Mouse (Mus musculus) thymus, postnatal 36 days (tissue): ENCODE results near the gene Cenpn.
A peak's percentile ranks its signal among the peaks of the same experiment; 100 is the strongest.

ENCODE experiments used
- DNase-seq, 2 experiments: peaks; one replicate each; pipeline ENCODE4 v3.0.0; 2022; ENCODE audit warnings: mixed read lengths in 2 of 2

Gene Cenpn

GRCm38 (mm10) chr8:116943161-116943554, 21.6 kb downstream of the Cenpn start, which contains the start of gene Atmin:
Gene Atmin, plus strand, starts transcription at chr8:116943393.
- peak; percentile 83 for DNase-seq

- peak; percentile 40 to 51 for DNase-seq
These were observed 22.2 kb downstream of the Cenpn start for GRCm38 (mm10) chr8:116943555-116944384.

DNA sequence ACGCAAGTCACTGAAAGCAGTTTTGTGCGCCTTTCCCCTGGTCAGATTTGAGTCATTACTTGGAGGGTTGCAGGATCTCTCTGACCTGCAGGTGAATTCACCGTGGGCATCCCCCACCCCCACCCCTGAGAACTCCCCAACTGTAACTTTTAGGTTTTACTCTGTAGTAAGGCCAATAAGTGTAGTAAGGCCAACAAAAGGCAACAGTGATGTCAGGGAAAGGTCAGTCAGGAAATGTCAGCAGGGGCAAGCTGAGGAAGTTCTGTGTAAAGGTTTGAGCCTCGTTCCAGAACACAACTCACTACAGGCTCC, 22.8 kb downstream of the Cenpn start:
- DNase-seq, result no peak

- DNase-seq, result no peak
These were observed 23.8 kb downstream of the Cenpn start for GRCm38 (mm10) chr8:116945169-116945910.

DNA sequence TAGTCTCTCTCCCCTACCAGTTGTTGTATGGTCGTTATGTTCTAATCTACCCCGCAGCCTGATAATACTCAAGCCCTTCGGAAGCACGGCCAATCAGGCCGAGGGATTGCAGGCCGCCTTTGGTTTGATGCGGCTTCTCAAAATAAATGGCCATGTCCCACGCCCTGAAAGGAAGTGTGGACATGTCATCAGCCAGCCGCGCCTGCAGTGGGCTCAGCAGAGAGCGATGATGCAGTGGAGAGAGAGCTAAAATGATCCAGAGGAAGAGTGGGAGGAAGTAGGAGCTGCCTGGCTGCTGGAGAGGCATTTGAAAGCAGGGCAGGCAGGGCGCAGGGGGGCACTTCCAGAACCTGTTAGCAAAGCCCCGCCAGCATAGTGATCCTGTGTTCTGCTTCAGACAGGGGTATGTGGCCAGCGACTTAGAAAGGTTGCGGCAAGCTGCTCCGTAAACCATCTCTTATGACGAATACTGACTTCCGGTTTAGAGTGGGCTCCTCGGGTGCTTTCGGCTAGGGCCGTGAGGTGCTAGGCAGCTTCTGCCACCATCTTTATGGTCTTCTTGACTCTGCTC, 24.8 kb downstream of the Cenpn start:
- DNase-seq, result peak; percentile 13 to 16

- DNase-seq, result no peak
These were observed 25.3 kb downstream of the Cenpn start for GRCm38 (mm10) chr8:116946851-116947250.

DNA sequence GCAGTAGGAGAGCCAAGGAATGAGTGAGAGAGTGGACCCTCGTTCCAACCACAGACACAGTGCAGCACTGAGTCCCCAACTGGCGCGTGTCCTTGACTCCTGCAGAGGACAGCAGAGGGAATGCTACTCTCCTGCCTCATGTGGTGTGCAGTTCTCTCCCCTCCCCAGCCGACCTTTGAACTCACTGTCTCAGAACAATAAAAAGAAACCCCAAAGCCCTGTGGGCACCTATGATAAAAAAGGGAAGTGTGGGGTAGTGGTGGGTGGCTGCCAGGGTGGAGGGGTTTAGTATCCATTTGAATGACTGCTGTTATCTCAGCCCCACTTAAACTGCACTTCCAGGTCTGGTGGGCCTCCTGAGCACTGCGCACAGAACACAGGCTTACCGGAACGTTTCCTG, 26.1 kb downstream of the Cenpn start:
- no peak for DNase-seq

- DNase-seq, result no peak
These were observed 29.8 kb downstream of the Cenpn start for GRCm38 (mm10) chr8:116951369-116951768.

GRCm38 (mm10) chr8:116951778-116952177, 30.2 kb downstream of the Cenpn start:
- DNase-seq, result no peak

GRCm38 (mm10) chr8:116952428-116952827, 30.9 kb downstream of the Cenpn start:
- DNase-seq, result peak; percentile 71 to 83

- no peak for DNase-seq
These were observed 32.9 kb downstream of the Cenpn start for GRCm38 (mm10) chr8:116954415-116954814.

- DNase-seq, result no peak
These were observed 48.0 kb downstream of the Cenpn start for GRCm38 (mm10) chr8:116969531-116969930.

DNA sequence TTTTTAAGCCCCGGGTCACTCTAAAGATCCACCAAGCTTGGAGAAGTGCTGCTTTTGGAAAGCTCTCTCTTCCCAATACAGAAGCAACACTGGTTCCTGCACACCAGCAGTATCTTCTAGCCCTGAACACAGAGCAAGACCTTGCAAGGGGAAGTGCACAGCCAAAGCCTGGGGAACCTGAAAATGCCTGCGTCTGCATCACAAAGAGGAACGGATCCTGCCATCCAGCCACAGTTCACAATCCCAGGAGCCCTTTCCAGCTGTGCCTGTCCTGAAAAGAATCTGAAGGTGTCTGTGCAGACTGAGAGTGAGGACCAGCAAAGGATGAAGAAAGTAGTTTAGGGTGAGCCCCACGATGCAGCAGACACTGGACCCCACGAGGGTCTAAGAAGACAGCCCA, 53.5 kb downstream of the Cenpn start:
- DNase-seq, result no peak

- DNase-seq, result no peak
These were observed 54.1 kb downstream of the Cenpn start for GRCm38 (mm10) chr8:116975606-116976005.

DNA sequence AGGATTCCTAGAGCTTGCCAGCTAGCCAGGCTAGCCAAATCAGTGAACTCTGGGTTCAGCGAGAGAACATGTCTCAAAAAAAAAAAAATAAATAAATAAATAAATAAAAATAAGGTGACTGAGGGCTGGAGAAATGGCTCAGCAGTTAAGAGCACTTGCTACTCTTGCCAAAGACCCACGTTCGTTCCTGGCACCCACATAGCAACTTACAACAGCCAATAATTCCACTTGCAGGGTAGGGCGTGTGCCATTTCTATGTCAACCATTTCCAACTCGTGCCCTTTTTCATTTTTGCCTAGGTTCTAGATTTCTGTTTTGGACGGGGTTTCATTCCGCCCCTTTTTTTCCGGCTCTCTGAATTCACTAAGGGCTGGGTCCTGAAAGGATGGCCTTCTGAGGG, 56.5 kb downstream of the Cenpn start:
- DNase-seq, result no peak

DNA sequence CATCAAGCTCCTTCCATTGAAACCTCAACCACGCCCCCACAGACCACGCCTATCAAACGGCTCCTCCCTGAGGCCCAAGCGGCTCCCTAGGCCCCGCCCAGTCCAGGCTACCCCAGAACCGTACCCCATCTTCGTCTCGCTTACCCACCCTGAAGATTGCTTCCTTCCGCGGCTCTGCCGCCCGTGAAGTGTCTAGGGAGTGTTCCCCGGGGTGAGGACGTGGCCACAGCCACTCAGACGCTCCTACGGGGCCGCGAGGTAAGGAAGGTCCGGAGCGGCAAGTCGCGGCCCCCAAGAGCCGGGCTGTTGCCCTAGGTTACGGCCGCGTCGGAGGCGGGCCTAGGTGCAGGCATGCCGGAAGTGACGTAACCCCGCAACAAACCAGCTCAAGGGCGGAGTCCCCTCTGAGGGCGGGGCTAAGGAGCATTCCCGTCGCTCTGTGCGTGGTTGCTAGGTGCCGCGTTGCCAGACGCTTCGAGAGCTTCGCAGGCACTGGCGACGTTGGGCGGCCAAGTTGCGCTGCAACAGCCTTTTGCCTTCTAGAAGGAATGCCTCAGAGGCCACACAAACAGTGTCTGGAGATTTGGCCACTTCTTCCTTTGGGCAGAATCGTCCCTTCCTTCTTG, 57.2 kb downstream of the Cenpn start, which contains the start of gene 1700030J22Rik:
TSS of gene 1700030J22Rik (minus strand) at position 329 of the 626 bp plus-strand sequence.
- peak; percentile 98 for DNase-seq

DNA sequence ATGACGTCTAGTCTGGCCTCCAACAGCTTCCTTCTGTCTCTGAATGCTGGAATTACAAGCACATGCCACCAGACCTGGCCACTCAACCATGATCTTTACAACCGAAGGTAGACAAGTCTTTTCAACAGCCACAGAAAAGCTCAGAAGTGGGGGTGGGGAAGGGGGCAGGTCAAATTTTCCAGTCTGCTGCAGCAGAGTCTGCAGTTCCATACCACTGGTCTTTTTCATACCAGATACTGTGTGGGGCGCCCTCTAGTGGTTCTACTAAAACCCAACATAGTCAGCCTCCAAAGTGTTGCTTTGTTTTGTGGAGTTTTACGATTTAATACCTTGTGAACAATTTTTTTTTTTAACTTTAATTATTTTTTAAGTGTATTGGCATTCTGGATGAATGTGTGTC, 58.6 kb downstream of the Cenpn start:
- DNase-seq, result peak; percentile 48 to 51

DNA sequence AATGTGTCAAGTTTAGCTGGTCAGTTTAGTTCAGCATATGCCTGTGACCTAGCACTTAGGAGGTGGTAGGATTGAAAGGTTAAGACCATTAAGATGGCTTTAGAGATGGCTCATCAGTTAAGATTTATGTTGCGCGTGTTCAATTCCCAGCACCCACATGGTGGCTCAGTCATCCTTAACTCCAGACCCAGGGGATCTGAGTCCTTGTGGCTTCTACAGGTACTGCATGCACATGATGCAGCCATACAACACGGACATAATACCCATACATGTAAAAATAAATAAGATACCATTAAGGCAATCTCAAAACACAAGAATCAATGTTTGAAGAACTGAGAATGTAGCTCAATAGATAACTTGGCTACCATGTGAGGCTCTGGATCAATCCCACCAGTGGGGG, 68.3 kb downstream of the Cenpn start:
- no peak for DNase-seq
